Mouse (Mus musculus) kidney, embryonic 15.5 days (tissue): ENCODE measurements around the gene Ptprr. TPM values are rescaled to one million over a fixed set of nuclear protein-coding genes. Genes with fewer than 3 reads are reported as not detected.

Experiments used
- ATAC-seq: fragments of 200-750 bp; cut with Nextera tagmentation; replicated peaks from 2 replicates; pipeline ENCODE4 v1.8.0; 2017; ENCODE audit warnings: moderate TSS enrichment; ENCODE audit not compliant: low FRiP score
- H3K27ac ChIP-seq: fragments of 300-500 bp; sonication (generic); 2 replicates; pipeline ENCODE4 v1.5.1; 2015; ENCODE audit warnings: mild to moderate bottlenecking, inconsistent platforms
- H3K27me3 ChIP-seq: fragments of 300-500 bp; sonication (generic); 2 replicates; pipeline ENCODE4 v1.6.1; 2015; ENCODE audit warnings: inconsistent platforms
- H3K36me3 ChIP-seq: fragments of 300-500 bp; sonication (generic); 2 replicates; pipeline ENCODE4 v1.6.1; 2015; ENCODE audit warnings: inconsistent platforms
- H3K4me1 ChIP-seq: fragments of 300-500 bp; sonication (generic); 2 replicates; pipeline ENCODE4 v1.6.1; 2015; ENCODE audit warnings: inconsistent platforms
- H3K4me2 ChIP-seq: fragments of 300-500 bp; sonication (generic); 2 replicates; pipeline ENCODE4 v1.6.1; 2015; ENCODE audit warnings: moderate library complexity, mild to moderate bottlenecking, inconsistent platforms
- H3K4me3 ChIP-seq: fragments of 300-500 bp; sonication (generic); replicated peaks from 2 replicates; pipeline ENCODE4 v1.5.1; 2015; ENCODE audit warnings: mild to moderate bottlenecking, inconsistent platforms
- H3K9ac ChIP-seq: fragments of 300-500 bp; sonication (generic); 2 replicates; pipeline ENCODE4 v1.6.1; 2015; ENCODE audit warnings: mild to moderate bottlenecking, inconsistent platforms
- H3K9me3 ChIP-seq: fragments of 300-500 bp; sonication (generic); replicated peaks from 2 replicates; pipeline ENCODE4 v1.6.1; 2016; ENCODE audit warnings: inconsistent platforms
- WGBS: fragments of 180-500 bp; shearing (Covaris S2); methylation state at CpG from one replicate; pipeline ENCODE4 v1.1.7; 2015; ENCODE audit warnings: mixed read lengths; 5-methylcytosine and 5-hydroxymethylcytosine counted together
- polyA plus RNA-seq: library from polyadenylated mRNA; unstranded; fragments of >200 nt; fragmentation: Nextera tagmentation; extraction: Ambion mirVana; gene quantifications from 2 replicates; pipeline ENCODE4 v1.2.1, GENCODE M21; 2015

Gene Ptprr
- polyA plus RNA-seq, 1 experiment from 2014 or later, result 1.5 TPM

DNA sequence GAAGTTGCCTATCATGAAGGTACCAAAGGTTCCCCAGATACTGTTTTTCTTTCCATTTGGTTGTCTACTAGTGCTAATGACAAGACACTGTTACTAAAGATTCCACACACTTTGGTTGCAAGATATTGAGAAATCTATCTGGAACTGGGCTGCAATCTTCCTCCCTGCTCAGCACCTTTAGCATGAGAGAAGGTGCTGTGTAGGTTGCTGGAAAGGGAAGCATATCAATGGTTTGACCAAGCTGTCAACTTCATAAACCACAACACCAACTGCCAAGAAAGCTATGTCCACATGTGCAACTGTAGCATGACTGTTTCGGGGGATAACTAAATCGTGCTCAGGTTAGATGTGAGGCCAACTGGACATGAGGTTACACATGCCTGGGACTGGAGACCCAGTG, 103.5 kb downstream of the Ptprr start:
- Histone ChIP-seq H3K4me1 (no peaks in the 10 kb centered on the region), H3K4me3 (no peak overlapping the region), H3K36me3 (no peaks in the 10 kb centered on the region), H3K27ac (no peak overlapping the region), H3K9me3 (no peaks in the 10 kb centered on the region), H3K4me2 (no peak overlapping the region), H3K9ac (no peak overlapping the region), H3K27me3 (no peaks in the 10 kb centered on the region)
- ATAC-seq, result no peak
- WGBS, result 92% methylated on average over 2 of the region's 2 CpGs

DNA sequence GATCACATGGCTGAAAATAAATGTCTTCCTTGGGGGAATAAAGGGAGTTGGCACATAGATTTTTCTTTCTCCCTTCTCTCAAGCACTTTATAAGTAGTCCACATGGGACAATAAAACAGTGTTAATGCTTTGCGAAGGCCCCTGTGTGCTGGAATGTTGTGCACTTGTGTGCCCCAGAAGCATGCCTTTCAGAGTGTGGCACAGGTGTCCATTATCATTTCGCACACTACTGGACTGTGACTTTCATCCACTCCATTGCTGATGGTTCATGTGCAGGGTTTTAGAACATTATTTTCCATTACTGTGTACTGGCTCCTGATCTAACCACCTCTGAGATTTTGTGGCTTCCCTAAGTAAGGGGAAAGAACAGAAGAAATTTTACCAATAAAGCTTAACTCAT, 105.8 kb downstream of the Ptprr start:
- Histone ChIP-seq H3K36me3 (no peaks in the 10 kb centered on the region), H3K9ac (no peak overlapping the region), H3K9me3 (no peaks in the 10 kb centered on the region), H3K27me3 (no peaks in the 10 kb centered on the region), H3K4me1 (no peaks in the 10 kb centered on the region), H3K27ac (no peak overlapping the region), H3K4me2 (no peak overlapping the region), H3K4me3 (no peak overlapping the region)
- 82% methylated on average over 2 of the region's 2 CpGs for WGBS
- no peak for ATAC-seq

DNA sequence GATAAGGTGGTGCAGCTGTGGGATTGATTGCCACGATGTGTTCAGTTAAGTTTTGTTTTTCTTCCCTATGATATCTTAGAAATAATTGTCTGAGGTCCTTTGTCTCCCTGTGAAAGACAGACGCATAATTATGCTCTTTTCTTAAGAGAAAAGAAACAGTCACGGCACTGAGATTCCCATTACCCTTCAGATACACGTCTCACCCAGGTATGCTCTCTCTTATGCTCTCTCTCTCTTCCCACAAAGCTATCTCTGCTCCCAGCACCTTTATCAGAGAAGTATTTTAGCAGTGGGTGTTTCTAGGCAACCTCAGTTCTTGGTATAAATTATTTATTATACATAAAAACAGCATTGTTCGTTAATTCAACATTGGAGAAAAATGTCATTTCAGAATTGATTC, 107.4 kb downstream of the Ptprr start:
- ATAC-seq, result no peak
- no peaks in the 10 kb centered on the region for H3K9me3 ChIP-seq
- H3K4me3 ChIP-seq, result no peak overlapping the region
- no peaks in the 10 kb centered on the region for H3K36me3 ChIP-seq
- H3K27ac ChIP-seq, result no peak overlapping the region
- H3K9ac ChIP-seq, result no peak overlapping the region
- H3K27me3 ChIP-seq, result no peaks in the 10 kb centered on the region
- no peaks in the 10 kb centered on the region for H3K4me1 ChIP-seq
- 81% methylated on average over 5 of the region's 5 CpGs for WGBS
- no peak overlapping the region for H3K4me2 ChIP-seq

DNA sequence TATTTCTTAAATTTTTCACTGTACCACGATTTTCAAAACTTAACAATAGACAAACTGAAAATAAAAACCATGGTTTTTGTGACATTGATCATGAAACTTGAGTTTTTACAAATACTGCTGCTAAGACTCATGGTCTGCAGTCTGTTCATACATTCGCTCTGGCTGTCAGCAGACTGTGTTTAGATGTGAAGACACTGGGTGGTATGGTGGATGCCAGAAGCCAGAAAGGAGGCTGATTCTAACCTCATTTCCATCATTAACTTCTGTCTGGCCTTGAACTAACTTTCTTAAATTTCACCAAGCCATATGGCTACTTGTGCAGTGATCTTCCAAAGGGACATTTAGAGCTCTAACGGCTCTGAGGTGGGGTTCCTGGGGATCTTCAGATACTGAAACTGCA, 112.4 kb downstream of the Ptprr start:
- H3K27me3 ChIP-seq, result no peaks in the 10 kb centered on the region
- no peak overlapping the region for H3K4me2 ChIP-seq
- H3K4me3 ChIP-seq, result no peak overlapping the region
- H3K9ac ChIP-seq, result no peak overlapping the region
- H3K9me3 ChIP-seq, result no peaks in the 10 kb centered on the region
- H3K27ac ChIP-seq, result no peak overlapping the region
- ATAC-seq, result no peak
- H3K4me1 ChIP-seq, result no peaks in the 10 kb centered on the region
- WGBS, result 78% methylated on average over 3 of the region's 3 CpGs
- no peaks in the 10 kb centered on the region for H3K36me3 ChIP-seq

DNA sequence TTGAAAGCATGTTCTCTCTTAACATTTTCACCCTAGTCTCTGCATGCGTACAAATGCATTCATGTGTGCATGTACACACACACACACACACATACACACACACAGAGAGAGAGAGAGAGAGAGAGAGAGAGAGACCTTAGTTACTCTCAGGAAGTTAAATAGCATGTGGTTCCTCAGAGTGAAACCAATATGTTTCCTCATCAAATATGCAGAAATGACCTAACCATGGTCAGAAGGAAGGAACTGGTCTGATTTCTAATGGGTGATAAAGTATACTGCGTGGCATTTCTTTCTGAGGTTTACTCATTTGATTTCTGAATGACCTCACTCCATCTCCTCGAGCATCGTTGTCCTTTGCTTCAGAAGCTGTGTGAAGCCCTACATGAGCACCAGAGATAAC, 113.2 kb downstream of the Ptprr start:
- H3K9me3 ChIP-seq, result no peaks in the 10 kb centered on the region
- H3K9ac ChIP-seq, result no peak overlapping the region
- WGBS, result 82% methylated on average over 4 of the region's 4 CpGs
- no peak for ATAC-seq
- no peak overlapping the region for H3K4me3 ChIP-seq
- no peak overlapping the region for H3K4me2 ChIP-seq
- no peaks in the 10 kb centered on the region for H3K27me3 ChIP-seq
- H3K27ac ChIP-seq, result no peak overlapping the region
- no peaks in the 10 kb centered on the region for H3K4me1 ChIP-seq
- H3K36me3 ChIP-seq, result no peaks in the 10 kb centered on the region

DNA sequence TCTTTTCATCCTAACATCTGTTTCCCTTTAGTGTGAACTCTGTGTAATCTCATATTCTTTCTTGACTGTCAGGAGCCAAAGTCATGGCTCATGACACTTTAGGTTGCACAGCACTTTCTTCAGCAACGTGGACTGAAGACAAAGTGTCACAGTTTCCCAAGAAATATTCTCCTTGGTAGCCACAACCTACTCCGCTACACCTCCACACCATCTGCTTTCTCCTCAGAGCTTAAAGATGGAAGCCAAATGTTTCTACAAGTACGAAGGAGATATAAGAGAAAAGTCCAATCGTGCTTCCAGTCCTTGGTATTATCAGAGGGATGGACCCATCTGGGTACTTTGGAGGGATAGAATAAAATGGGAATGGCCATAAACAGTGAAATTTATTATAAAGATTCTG, 114.2 kb downstream of the Ptprr start:
- H3K4me1 ChIP-seq, result no peaks in the 10 kb centered on the region
- no peaks in the 10 kb centered on the region for H3K36me3 ChIP-seq
- no peak overlapping the region for H3K27ac ChIP-seq
- H3K9ac ChIP-seq, result no peak overlapping the region
- no peak overlapping the region for H3K4me2 ChIP-seq
- no peaks in the 10 kb centered on the region for H3K27me3 ChIP-seq
- H3K4me3 ChIP-seq, result no peak overlapping the region
- 71% methylated on average over 4 of the region's 4 CpGs for WGBS
- no peak for ATAC-seq
- no peaks in the 10 kb centered on the region for H3K9me3 ChIP-seq

DNA sequence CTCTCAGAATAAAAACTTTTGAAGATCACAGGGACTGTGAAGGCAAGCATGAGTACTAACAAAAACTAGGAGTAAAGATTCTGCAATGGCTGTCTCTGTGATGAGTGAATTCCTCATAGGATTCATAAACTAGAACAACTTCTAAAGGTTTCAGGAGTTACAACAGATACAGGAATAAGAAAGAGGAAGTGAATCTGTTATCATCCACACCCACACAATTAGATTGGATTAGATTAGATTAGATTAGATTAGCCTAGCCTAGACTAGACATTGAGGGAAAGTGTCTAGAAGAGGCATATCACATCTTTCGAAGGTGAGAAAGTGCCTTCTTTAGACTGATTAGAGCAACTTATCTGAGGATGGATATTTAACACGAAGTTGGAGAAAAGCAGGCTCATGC, 117.2 kb downstream of the Ptprr start:
- 82% methylated on average over 2 of the region's 2 CpGs for WGBS
- no peaks in the 10 kb centered on the region for H3K4me1 ChIP-seq
- no peak for ATAC-seq
- no peak overlapping the region for H3K4me2 ChIP-seq
- no peak overlapping the region for H3K27ac ChIP-seq
- H3K27me3 ChIP-seq, result no peaks in the 10 kb centered on the region
- H3K4me3 ChIP-seq, result no peak overlapping the region
- H3K36me3 ChIP-seq, result no peaks in the 10 kb centered on the region
- H3K9ac ChIP-seq, result no peak overlapping the region
- H3K9me3 ChIP-seq, result no peaks in the 10 kb centered on the region

DNA sequence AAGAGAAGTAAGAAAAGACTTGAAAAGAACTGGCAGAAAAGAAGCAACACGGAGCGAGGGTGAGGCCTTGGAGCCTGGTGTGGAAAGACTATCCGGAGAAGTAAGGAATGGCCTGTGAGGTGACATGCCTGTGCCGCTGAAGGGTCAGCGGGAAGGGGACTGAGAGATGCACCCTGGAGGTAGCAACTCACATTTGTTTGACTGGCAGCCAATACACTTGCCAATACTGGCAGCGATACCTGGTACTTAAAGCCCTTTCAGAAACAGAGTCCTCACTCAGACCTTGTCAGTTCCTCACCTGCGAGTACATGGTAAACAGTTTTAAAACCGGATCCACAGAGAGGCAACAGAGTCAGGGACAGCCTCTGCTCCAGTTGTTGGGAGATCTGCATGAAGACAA, 122.2 kb downstream of the Ptprr start:
- Histone ChIP-seq H3K4me2 (no peak overlapping the region), H3K9ac (no peak overlapping the region), H3K27ac (no peak overlapping the region), H3K9me3 (no peaks in the 10 kb centered on the region), H3K4me1 (no peaks in the 10 kb centered on the region), H3K27me3 (no peaks in the 10 kb centered on the region), H3K36me3 (no peaks in the 10 kb centered on the region), H3K4me3 (no peak overlapping the region)
- no peak for ATAC-seq
- WGBS, result 89% methylated on average over 8 of the region's 8 CpGs

DNA sequence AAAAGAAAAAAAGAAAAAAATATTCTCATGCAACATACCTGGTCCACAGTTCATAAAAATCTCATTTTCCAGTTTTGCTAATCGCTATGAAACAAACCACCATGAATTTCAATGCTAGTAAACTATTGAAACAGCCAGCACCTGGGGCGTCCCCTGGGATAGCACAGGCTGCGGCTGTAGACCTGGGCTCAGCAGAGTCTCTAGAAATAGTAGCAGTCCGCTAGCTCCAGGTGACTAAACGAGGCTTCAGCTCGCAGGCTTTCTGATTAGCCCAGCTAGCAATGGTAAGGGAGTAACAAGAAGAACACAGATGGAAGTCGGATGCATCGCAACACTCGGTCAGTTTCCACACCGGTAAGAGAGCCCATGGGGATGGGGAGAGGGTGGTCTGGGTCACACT, 125.7 kb downstream of the Ptprr start:
- ATAC-seq, result no peak
- 92% methylated on average over 10 of the region's 10 CpGs for WGBS

DNA sequence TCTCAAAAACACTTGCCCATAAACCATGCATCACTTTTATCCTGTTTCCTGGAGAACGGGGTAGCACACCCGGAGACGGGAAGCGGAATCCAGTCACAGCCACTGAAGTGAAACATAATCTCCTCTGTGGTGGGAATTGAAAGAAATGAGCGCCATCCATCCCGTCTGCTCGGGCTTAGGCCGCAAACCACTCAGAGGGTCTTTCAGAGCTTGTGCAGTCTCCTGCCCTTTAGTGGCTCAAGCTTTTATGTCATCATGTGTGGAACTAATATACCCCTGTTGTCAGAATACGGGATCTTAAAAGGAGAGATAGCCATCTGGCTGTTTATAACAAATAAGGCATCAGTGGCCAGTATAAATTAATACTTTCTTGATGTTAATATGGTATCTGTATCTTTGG, 128.1 kb downstream of the Ptprr start:
- WGBS, result 30% methylated on average over 9 of the region's 9 CpGs
- no peak overlapping the region for H3K4me2 ChIP-seq
- H3K9ac ChIP-seq, result no peak overlapping the region
- no peak overlapping the region for H3K27ac ChIP-seq
- no peaks in the 10 kb centered on the region for H3K27me3 ChIP-seq
- ATAC-seq, result no peak
- H3K4me1 ChIP-seq, result no peaks in the 10 kb centered on the region
- H3K36me3 ChIP-seq, result no peaks in the 10 kb centered on the region
- no peak overlapping the region for H3K4me3 ChIP-seq
- H3K9me3 ChIP-seq, result no peaks in the 10 kb centered on the region

More for the DNA sequence above, 125.7 kb downstream of the Ptprr start:
- H3K27ac ChIP-seq, result no peak overlapping the region
- H3K36me3 ChIP-seq, result no peaks in the 10 kb centered on the region
- no peaks in the 10 kb centered on the region for H3K27me3 ChIP-seq
- H3K4me3 ChIP-seq, result no peak overlapping the region
- no peaks in the 10 kb centered on the region for H3K9me3 ChIP-seq
- no peak overlapping the region for H3K4me2 ChIP-seq
- no peaks in the 10 kb centered on the region for H3K4me1 ChIP-seq
- H3K9ac ChIP-seq, result no peak overlapping the region

DNA sequence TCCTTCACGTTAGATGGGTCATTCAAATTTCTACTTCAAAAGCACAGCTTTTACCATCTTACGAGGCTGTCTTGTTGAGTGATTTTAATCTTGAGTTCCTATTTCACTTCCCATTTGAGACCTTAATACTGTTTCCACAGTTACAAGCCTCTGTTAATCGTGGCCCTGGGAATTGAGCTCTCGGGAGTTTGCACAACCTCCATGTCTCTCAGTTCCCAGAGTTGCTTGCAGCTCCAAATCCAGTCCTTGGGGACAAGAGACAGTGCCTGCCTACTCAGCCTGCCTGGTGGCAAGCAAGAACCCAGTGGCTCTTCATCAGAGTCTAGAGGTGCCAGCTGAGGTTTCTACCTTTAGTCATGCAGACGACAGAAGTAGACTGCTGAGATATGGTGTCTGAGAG, 136.7 kb downstream of the Ptprr start:
- Histone ChIP-seq H3K4me2 (no peak overlapping the region), H3K27ac (no peak overlapping the region), H3K4me3 (no peak overlapping the region), H3K4me1 (no peaks in the 10 kb centered on the region), H3K36me3 (no peaks in the 10 kb centered on the region), H3K9me3 (no peaks in the 10 kb centered on the region), H3K27me3 (no peaks in the 10 kb centered on the region), H3K9ac (no peak overlapping the region)
- WGBS, result 77% methylated on average over 5 of the region's 5 CpGs
- ATAC-seq, result no peak

DNA sequence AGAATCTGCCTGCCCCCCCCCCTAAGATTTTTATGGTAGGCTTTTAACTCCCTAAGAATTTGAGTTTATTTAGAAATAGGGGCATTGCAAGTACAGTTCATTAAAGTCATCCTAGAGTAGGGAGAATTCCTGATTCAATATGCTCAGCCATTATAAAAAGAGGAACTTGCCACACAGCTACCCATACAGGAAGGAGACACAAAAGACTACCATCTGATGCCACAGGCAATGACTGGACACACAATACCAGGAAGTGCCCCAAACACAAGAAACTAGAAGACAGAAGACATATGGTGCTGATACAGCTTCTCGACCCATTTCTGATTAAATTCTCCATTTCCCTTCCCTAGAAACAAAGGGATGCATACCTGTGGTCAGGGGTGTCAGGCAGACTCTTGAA, 138.7 kb downstream of the Ptprr start:
- H3K36me3 ChIP-seq, result no peaks in the 10 kb centered on the region
- H3K4me3 ChIP-seq, result no peak overlapping the region
- no peak overlapping the region for H3K4me2 ChIP-seq
- H3K27me3 ChIP-seq, result no peaks in the 10 kb centered on the region
- WGBS, result 61% methylated on average over 1 of the region's 1 CpGs
- no peaks in the 10 kb centered on the region for H3K9me3 ChIP-seq
- no peak overlapping the region for H3K9ac ChIP-seq
- no peak for ATAC-seq
- no peaks in the 10 kb centered on the region for H3K4me1 ChIP-seq
- no peak overlapping the region for H3K27ac ChIP-seq

DNA sequence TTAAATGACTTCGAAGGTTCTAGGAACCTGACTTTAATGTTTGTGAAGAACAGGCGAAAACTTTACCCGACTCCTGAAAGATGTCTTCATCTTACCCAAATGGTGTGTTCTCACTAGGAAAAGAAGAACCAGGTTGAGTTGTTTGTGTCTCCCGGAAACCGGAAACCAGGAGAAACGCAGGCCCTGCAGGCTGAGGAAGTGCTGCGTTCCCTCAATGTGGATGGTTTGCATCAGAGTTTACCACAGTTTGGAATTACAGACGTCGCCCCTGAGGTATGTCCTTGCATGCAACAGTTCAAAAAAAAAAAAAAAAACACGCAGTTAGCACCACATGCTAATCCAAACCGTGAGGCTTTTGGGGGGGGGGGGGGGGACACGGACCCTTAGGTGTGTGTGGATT, 144.3 kb downstream of the Ptprr start:
- H3K9me3 ChIP-seq, result no peaks in the 10 kb centered on the region

More for the DNA sequence above, 144.3 kb downstream of the Ptprr start:
- H3K36me3 ChIP-seq, result no peaks in the 10 kb centered on the region
- ATAC-seq, result no peak
- H3K4me2 ChIP-seq, result no peak overlapping the region
- WGBS, result 81% methylated on average over 11 of the region's 12 CpGs
- H3K9ac ChIP-seq, result no peak overlapping the region
- H3K27me3 ChIP-seq, result no peaks in the 10 kb centered on the region
- no peaks in the 10 kb centered on the region for H3K4me1 ChIP-seq
- H3K4me3 ChIP-seq, result no peak overlapping the region
- H3K27ac ChIP-seq, result no peak overlapping the region
